Mouse (Mus musculus) left cerebral cortex, postnatal 4 days (tissue): ENCODE data around the gene Arpc2. TPM values are rescaled to one million over a fixed set of nuclear protein-coding genes. Genes with fewer than 3 reads are reported as not detected.

ENCODE experiments used
- microRNA-seq: library from miRNA; unstranded; fragments of <30 nt; microRNA quantifications from one replicate; pipeline ENCODE4 v1.2.0, GENCODE M21; 2022
- total RNA-seq, 2 experiments: library from RNA; stranded (reverse); gene quantifications; 2 replicates each; pipeline ENCODE4 v1.2.3; 2021

Arpc2 gene
- total RNA-seq, 2 experiments from 2014 or later, result 333 to 372 TPM

Small RNA genes within 50 kb of the gene (microRNA-seq; reads per million reads assigned to microRNA genes)
- not detected for gene Mir1928

Other genes with a start within 250 kb of the Arpc2 start
- 10 to 100 TPM; 19.6 to 21.4 TPM for gene Tns1, start 111.6 kb upstream of the Arpc2 start, total RNA-seq
- under 1 TPM in 1 of 2 experiments, not detected in 1; 0.20 TPM for gene Rufy4, start 110.5 kb upstream of the Arpc2 start, total RNA-seq
- gene Cxcr2, start 82.1 kb upstream of the Arpc2 start, total RNA-seq, result under 1 TPM in 1 of 2 experiments, not detected in 1; 0.12 TPM
- gene Cxcr1, start 41.5 kb upstream of the Arpc2 start, total RNA-seq, result not detected
- not detected for gene Gpbar1, start 42.5 kb downstream of the Arpc2 start, total RNA-seq
- 100 to 1,000 TPM; 122 to 124 TPM for gene Aamp, start 48.7 kb downstream of the Arpc2 start, total RNA-seq
- gene Pnkd, start 48.8 kb downstream of the Arpc2 start, total RNA-seq, result 10 to 100 TPM; 98.6 to 99.4 TPM
- gene Tmbim1, start 69.5 kb downstream of the Arpc2 start, total RNA-seq, result 1 to 10 TPM; 5.2 to 5.3 TPM
- 1 to 10 TPM in 1 of 2 experiments, under 1 TPM in 1; 0.74 to 1.1 TPM for gene Catip, start 126.0 kb downstream of the Arpc2 start, total RNA-seq
- gene Slc11a1, start 139.1 kb downstream of the Arpc2 start, total RNA-seq, result 1 to 10 TPM; 1.2 to 2.2 TPM
- 10 to 100 TPM; 19.2 to 20.8 TPM for gene Ctdsp1, start 155.4 kb downstream of the Arpc2 start, total RNA-seq
- gene Vil1, start 173.3 kb downstream of the Arpc2 start, total RNA-seq, result under 1 TPM; 0.72 to 0.81 TPM